Mouse (Mus musculus) MEL (cell line): ENCODE measurements around the gene Akt3.

ENCODE experiments used
- POLR2A ChIP-seq, 2 experiments: IDR thresholded peaks; 2 replicates each; pipeline ENCODE4 v1.6.1; 2011 to 2012; ENCODE audit warnings: low read length in 2 of 2, mild to moderate bottlenecking in 2 of 2, control low read depth in 1 of 2, improper control_type of control experiment in 1 of 2, low read depth in 1 of 2, moderate library complexity in 1 of 2; ENCODE audit not compliant: control insufficient read depth in 1 of 2, insufficient read depth in 1 of 2, poor library complexity in 1 of 2
- TAL1 ChIP-seq: IDR thresholded peaks from 2 replicates; pipeline ENCODE4 v1.6.1; 2012; ENCODE audit warnings: mild to moderate bottlenecking, inconsistent platforms, low read length, moderate library complexity, mixed read lengths
- ZKSCAN1 ChIP-seq: IDR thresholded peaks from 2 replicates; pipeline ENCODE4 v1.6.1; 2012; ENCODE audit warnings: low read depth, mild to moderate bottlenecking, inconsistent platforms, low read length, improper control_type of control experiment, moderate library complexity

- TF ChIP-seq TAL1: no peak
- TF ChIP-seq ZKSCAN1: no peak
- TF ChIP-seq POLR2A (IDR thresholded peaks at IDR 0.05; ENCODE audit: control insufficient read depth in 1 of 2, insufficient read depth in 1 of 2, low read depth in 1 of 2, low read length in 2 of 2, poor library complexity in 1 of 2): no peak
Measured at GRCm38 (mm10) chr1:176993141-176994010, 264.6 kb downstream of the Akt3 start.
